Mouse (Mus musculus): ENCODE measurements at regions not wholly inside any gene's neighbourhood (a gene's known extent, or its start where the extent isn't known, plus 50 kb on each side); places are given as distances from the start of the nearest gene placed in this dataset.

DNA sequence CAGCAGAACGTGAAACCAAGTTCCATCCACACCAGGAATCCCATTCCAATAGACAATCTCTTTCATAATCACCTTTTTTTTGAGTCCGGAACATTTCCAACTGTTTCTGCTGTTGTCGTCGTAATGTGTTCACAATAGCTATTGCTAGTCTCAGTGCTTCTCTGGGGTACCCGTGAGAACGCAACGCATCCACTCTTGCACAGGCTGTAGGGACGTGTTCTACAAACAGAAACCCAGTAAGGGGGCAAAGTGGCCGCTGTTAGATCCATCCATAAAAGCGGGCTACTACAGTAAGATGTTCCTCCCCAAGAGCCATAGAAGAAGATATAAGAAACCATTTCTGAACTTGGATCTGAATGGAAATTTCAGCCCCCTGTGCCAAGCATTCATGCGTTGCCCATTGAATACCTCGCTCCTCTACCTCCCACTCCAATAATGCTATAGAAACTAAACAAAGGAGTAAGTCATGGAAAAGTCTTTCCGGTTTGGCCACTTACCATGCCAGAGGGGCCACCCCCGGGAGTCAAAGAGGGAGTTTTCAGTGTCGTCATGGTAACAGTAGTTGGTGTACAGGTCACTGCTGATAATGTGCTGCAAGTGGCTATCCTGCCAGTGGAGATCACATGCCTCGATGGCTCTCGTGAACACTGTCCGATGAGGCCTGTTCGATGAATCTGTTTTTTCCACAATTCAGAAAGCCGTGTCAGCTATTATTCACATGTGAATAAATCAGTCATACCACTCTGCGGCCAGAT, 300.6 kb upstream of the Smim15 start:
- no peak for TF ChIP-seq POLR2A (IDR thresholded peaks at IDR 0.05; ENCODE audit: extremely low read depth, insufficient read depth, low read length)
- TF ChIP-seq CTCF (IDR thresholded peaks at IDR 0.05; ENCODE audit: extremely low read depth, insufficient read depth, low read length) = no peak

All from cortical plate, adult 2 months (tissue).